Mouse (Mus musculus) heart, adult 2 months (tissue): Measurements from ENCODE around the gene Prdm12. TPM values are rescaled to one million over a fixed set of nuclear protein-coding genes. Genes with fewer than 3 reads are reported as not detected.

Experiments
- DNase-seq, 2 experiments: peaks; one replicate each; pipeline ENCODE4 v3.0.0; 2021
- H3K27ac ChIP-seq: fragments of 200-600 bp; 2 replicates; pipeline ENCODE4 v1.8.1; 2022
- H3K27me3 ChIP-seq: fragments of 200-500 bp; 2 replicates; pipeline ENCODE4 v1.6.1; 2012; ENCODE audit warnings: mild to moderate bottlenecking, low read length, inconsistent platforms, mixed read lengths; ENCODE audit not compliant: control insufficient read depth, insufficient read depth
- H3K36me3 ChIP-seq: fragments of 200-500 bp; 2 replicates; pipeline ENCODE4 v1.6.1; 2012; ENCODE audit warnings: low read length, inconsistent platforms; ENCODE audit not compliant: control insufficient read depth, insufficient read depth
- H3K4me1 ChIP-seq: fragments of 200-500 bp; 2 replicates; pipeline ENCODE4 v1.6.1; 2011; ENCODE audit warnings: low read length; ENCODE audit not compliant: control insufficient read depth, insufficient read depth
- H3K4me3 ChIP-seq: fragments of 200-600 bp; 2 replicates; pipeline ENCODE4 v1.8.1; 2022
- H3K79me2 ChIP-seq: fragments of 200-500 bp; replicated peaks from 2 replicates; pipeline ENCODE4 v1.6.1; 2012; ENCODE audit warnings: mild to moderate bottlenecking, inconsistent platforms, low read length, moderate library complexity, mixed read lengths; ENCODE audit not compliant: control insufficient read depth, insufficient read depth
- H3K9ac ChIP-seq: fragments of 200-500 bp; 2 replicates; pipeline ENCODE4 v1.6.1; 2012; ENCODE audit warnings: low read depth, mild to moderate bottlenecking, control low read depth, inconsistent platforms, low read length, mixed read lengths
- CTCF ChIP-seq: fragments of 200-600 bp; IDR thresholded peaks from 2 replicates; pipeline ENCODE4 v1.8.1; 2022; ENCODE audit warnings: antibody characterized with exemption, mild to moderate bottlenecking, moderate library complexity
- EP300 ChIP-seq: fragments of 200-500 bp; IDR thresholded peaks from 2 replicates; pipeline ENCODE4 v1.6.1; 2011; ENCODE audit warnings: low read depth, low read length, control low read depth; ENCODE audit not compliant: insufficient read depth
- POLR2A ChIP-seq: fragments of 200-500 bp; IDR thresholded peaks from 2 replicates; pipeline ENCODE4 v1.6.1; 2011; ENCODE audit warnings: mild to moderate bottlenecking, low read depth, low read length, control low read depth; ENCODE audit not compliant: insufficient read depth
- WGBS: fragments of 180-500 bp; shearing (Covaris S2); methylation state at CpG from one replicate; pipeline ENCODE4 v1.1.7; 2018; 5-methylcytosine and 5-hydroxymethylcytosine counted together
- intact Hi-C: fragments of 180-260 bp; cut with DNase I; formaldehyde crosslinking; loops from one replicate; pipeline ENCODE4 v1.15.1; 2025
- polyA plus RNA-seq: library from polyadenylated mRNA; depleted of rRNA; stranded (reverse); fragments of >200 nt; gene quantifications from 2 replicates; pipeline ENCODE4 v1.2.3, GENCODE M21; 2012
- total RNA-seq, 2 experiments: library from RNA; stranded (reverse); gene quantifications; 2 replicates each; pipeline ENCODE4 v1.2.3; 2021

The Prdm12 gene
- total and polyA plus RNA-seq, 3 experiments = not detected

DNA sequence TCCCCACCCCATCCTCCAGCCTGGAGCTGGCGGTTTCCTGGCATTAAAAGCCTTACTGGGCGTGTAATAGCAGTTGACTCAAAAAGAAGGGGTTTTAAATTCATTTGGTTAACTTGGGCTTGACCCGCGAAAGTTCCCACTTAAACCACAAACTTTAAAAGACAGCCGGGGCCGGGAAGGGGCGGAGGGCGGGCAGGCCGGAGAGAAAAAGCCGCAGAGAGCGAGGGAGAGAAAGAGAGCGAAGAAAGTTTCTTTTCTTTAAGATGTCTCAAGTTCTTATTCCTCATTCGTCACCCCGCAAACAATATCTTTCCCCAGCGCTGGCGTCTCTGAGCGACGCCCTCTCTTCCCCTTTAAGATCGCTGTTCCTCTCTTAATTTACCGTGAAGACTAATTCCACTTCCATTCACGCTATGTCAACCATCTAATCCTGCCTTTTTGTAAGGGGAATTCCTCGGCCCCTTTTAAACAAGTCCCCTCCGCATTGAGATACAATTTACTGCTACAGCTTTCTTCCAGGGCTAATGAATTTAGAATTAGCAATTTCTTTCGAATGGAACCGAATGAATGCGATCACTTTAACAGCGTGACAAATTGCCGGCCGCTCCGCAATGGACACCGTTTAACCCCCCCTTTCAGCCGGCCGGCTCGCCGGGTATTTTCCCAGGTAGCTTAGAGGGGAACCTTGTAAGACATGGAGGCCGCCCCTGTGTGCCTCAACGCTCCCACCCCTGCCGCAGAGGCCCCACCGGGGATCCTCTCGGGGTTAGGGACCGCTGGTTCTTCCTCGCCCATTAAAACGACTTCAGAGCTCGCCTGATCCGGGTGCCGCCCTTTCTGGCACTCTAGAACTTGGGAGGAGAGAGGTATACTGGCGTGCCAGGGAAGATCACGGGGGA lies 1.0 kb downstream of the Prdm12 start:
- no peak overlapping the region for H3K27ac ChIP-seq
- intact Hi-C loops = no loop called here
- no peak for TF ChIP-seq POLR2A
- no peak for TF ChIP-seq CTCF
- TF ChIP-seq EP300 = no peak
- no peaks in the 10 kb centered on the region for H3K79me2 ChIP-seq
- 2% methylated on average over 48 of the region's 48 CpGs for WGBS
- H3K4me3 ChIP-seq = peak overlapping the region; percentile 16; the same call in 1 of the 2 replicates
- H3K36me3 ChIP-seq = no peaks in the 10 kb centered on the region
- H3K27me3 ChIP-seq = peaks cover 44% of the 10 kb centered on the region
- H3K9ac ChIP-seq = no peak overlapping the region
- H3K4me1 ChIP-seq = no peaks in the 10 kb centered on the region
- no peak for DNase-seq

DNA sequence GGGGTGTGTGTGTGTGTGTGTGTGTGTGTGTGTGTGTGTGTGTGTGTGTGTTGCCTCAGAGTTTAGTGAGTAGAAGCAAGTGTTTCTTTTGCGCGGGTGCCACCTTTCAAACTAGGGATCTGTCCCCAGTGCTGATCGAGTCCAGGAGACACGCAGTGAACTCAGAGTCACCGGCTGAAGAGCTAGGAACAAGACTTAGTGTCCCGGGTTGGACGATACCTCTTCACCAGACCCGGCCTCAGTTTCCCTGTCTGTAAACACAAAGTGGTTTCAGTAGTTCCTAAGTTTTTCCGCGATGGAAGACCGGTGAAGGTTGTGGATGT lies 1.6 kb downstream of the Prdm12 start:
- Histone ChIP-seq H3K27me3 (peaks cover 39% of the 10 kb centered on the region), H3K79me2 (no peaks in the 10 kb centered on the region), H3K4me1 (no peaks in the 10 kb centered on the region), H3K36me3 (no peaks in the 10 kb centered on the region), H3K4me3 (no peak overlapping the region), H3K27ac (no peak overlapping the region), H3K9ac (no peak overlapping the region)
- WGBS = 3% methylated on average over 11 of the region's 11 CpGs
- intact Hi-C loops = no loop called here
- TF ChIP-seq POLR2A = no peak
- no peak for TF ChIP-seq EP300
- DNase-seq = no peak

DNA sequence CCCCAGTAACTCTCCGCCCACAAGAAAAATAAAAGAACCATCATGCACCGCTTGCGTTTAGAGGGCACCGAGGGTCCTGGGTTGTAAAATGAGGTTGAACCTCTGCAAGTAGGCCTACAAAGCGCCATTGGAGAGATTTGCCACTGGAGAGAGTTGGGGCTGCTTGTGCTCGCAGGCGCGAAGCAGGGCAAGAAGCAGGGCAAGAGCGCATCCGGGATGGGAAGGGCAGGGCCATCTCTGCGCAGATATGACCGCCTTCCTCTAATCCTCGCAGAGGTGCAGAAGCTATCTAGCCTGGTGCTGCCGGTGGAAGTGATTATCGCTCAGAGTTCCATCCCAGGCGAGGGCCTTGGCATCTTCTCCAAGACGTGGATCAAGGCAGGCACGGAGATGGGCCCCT lies 2.1 kb downstream of the Prdm12 start:
- Histone ChIP-seq H3K4me3 (no peak overlapping the region), H3K27me3 (peaks cover 34% of the 10 kb centered on the region), H3K4me1 (no peaks in the 10 kb centered on the region), H3K27ac (no peak overlapping the region), H3K79me2 (no peaks in the 10 kb centered on the region), H3K9ac (no peak overlapping the region), H3K36me3 (no peaks in the 10 kb centered on the region)
- intact Hi-C loops = no loop called here
- no peak for DNase-seq
- TF ChIP-seq POLR2A = no peak
- no peak for TF ChIP-seq EP300
- TF ChIP-seq CTCF = no peak
- 3% methylated on average over 18 of the region's 18 CpGs for WGBS

GRCm38 (mm10) chr2:31653971-31654853 lies 14.4 kb downstream of the Prdm12 start:
- Histone ChIP-seq H3K36me3 (no peaks in the 10 kb centered on the region), H3K4me1 (no peaks in the 10 kb centered on the region), H3K79me2 (no peaks in the 10 kb centered on the region), H3K27ac (no peak overlapping the region), H3K9ac (no peak overlapping the region), H3K27me3 (peaks cover 15% of the 10 kb centered on the region), H3K4me3 (peak overlapping the region; percentile 25)
- no peak for DNase-seq
- under 1% methylated on average over 109 of the region's 109 CpGs for whole genome bisulfite sequencing
- intact Hi-C loops = no loop called here
- TF ChIP-seq POLR2A = no peak
- no peak for TF ChIP-seq CTCF
- TF ChIP-seq EP300 = no peak

GRCm38 (mm10) chr2:31654854-31655559 lies 15.2 kb downstream of the Prdm12 start:
- DNase-seq = peak in 1 of 2 experiments; percentile 54
- Histone ChIP-seq H3K9ac (no peak overlapping the region), H3K4me1 (no peaks in the 10 kb centered on the region), H3K36me3 (no peaks in the 10 kb centered on the region), H3K27ac (no peak overlapping the region), H3K79me2 (no peaks in the 10 kb centered on the region), H3K4me3 (no peak overlapping the region), H3K27me3 (peaks cover 15% of the 10 kb centered on the region)
- intact Hi-C loops = loop anchor here (1.0 kb wide), 1 partner anchor 172 kb away; no protein-coding TSS in a partner anchor
- TF ChIP-seq POLR2A = no peak
- peak; percentile 56 for TF ChIP-seq CTCF
- TF ChIP-seq EP300 = no peak
- 7% methylated on average over 22 of the region's 22 CpGs for WGBS
